Mouse (Mus musculus) ovary, adult 2 months (tissue): ENCODE data around the gene Hint1. TPM values are rescaled to one million over a fixed set of nuclear protein-coding genes. Genes with fewer than 3 reads are reported as not detected.

Source experiments
- polyA plus RNA-seq: library from polyadenylated mRNA; depleted of rRNA; stranded (reverse); fragments of >200 nt; gene quantifications from 2 replicates; pipeline ENCODE4 v1.2.3, GENCODE M21; 2012; rRNA removed

Hint1 gene
- polyA plus RNA-seq, result 362 and 395 TPM in 2 replicates

DNA sequence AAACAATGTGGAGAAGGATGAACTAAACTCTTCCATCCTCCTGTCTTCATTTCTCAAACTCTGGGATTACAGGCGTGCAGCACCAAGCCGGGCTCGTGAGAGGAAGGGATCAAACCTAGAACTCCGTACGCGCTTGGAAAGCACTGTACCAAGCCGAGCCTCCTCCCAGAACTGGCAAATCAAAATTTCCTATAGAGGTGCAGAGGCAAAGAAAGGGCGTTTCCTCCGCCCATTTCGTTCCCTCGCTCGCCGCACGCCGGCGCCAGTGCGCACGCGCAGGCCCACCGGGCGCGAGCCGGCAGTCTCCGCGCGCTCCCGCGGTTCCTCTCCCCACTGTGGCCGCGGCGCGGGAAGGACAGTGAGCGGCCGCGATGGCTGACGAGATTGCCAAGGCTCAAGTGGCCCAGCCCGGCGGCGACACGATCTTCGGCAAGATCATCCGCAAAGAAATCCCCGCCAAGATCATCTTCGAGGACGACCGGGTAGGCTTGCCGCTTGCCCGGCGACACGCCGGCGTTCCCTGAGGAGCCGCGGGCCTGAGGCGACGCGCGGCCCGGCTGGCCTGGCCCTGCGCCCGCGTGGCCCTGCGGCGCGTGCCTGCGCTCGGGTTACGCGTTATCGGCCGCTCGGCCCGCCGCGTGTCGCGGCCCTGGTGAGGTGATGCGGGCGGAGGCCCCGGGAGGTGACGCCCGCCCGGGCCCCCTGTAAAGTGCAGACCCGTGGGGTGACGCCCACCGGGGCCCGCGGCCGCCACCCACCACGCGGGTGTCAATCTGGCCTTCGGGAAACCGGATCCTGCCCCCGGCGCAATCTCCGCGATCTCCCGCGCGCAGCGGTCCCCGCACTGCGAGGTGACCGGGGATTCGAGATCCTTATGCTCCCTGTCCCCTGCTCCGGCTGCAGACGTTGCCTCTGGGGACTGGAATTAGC is at the start of gene Hint1:
Hint1 (plus strand) TSS at position 265 of the 930 bp plus-strand sequence.

DNA sequence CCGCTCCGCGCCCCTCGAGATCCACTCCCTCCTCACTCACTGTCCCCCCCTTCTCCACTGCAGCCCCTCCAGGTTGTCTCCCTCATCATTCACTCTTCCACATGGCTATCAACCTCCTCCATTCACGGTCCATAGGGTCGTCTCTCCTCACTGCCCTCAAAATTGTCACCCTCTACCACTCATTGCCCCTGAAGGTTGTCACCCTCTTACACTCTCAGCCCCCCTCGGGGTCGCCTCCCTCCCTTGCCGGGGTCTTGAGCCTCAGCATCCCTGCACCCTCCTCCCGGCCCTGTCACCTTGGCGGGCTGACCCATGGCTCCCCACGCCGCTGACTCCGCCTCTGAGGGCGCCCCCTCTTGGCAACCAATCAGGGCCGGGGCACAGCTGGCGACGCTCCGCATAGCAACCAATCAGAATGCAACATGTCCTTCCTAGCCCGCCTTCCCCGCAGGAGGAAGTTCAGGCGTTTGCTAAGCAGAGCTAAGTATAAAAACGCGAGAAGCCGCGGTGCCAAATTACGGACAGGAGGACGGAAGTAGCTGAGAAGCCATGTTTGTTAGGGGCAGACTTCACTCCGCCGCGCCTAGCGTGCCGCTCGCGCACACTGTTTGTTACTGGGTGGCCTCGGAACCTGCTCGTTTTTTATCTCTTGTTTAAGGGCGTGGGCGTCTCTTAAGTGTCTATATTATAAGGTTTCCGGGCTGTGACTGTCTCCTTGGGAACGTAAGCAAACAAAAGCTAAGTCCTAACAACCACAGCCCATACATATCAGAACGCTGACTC is 5.7 kb upstream of the Hint1 start, which contains the start of gene Lyrm7:
Lyrm7 (minus strand) TSS at position 661 of the 783 bp plus-strand sequence.

DNA sequence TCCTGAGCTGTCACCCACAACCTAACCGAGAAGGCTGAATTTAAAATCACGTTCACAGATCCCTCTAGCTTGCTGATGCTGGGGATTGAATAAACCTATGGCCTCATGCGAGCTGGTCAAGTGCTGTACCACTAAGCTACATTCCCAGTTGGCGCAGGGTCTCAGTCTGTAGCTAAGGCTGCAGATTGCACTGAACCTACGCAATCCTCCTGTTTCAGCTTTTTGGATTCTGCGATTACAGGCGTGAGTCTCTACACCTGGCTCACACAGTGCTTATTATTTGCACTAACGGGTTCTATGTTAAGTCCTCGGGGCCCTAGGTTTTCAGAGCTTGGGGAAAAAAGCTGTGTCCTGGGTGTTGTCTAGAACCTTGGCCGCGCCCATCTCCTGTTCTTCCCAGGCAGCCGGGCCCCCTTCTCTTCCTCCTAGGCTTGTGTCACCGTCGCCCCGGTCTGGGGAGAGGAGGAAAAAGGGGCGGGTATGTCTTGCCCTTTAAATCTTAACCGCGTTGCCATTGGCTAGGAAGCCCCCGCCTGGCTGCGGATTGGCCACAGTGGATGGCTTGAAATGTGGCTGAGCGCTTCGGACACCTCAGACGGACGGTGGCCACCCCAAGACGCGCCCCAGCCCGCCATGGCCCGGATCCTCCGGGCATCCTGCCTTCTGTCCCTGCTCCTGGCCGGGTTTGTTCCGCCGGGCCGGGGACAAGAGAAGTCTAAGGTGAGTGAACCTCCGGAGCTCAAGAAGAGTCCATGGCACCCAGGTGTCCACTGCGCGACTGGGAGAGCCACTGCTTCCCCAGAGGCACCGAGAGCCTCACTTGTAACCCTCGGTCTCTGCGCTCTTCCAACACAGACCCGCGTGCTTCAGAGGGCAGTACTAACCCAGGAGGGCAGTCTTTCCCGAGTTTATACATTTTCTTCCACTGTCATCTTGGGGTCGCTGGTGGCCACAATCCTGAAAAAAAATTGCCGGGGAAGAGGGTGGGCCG is 36.4 kb downstream of the Hint1 start, which contains the start of gene Gpx3:
Gpx3 (plus strand) TSS at position 121 of the 991 bp plus-strand sequence.

Other genes with a start within 250 kb of the Hint1 start
- 44.3 and 45.1 TPM in 2 replicates for gene Cdc42se2, start 78.7 kb upstream of the Hint1 start, polyA plus RNA-seq
- 0.29 and 0.73 TPM in 2 replicates for gene Lyrm7, start 5.5 kb upstream of the Hint1 start, polyA plus RNA-seq
- gene Gpx3, start 36.1 kb downstream of the Hint1 start, polyA plus RNA-seq, result 259 and 347 TPM in 2 replicates
- 63.2 and 77.1 TPM in 2 replicates for gene Tnip1, start 96.5 kb downstream of the Hint1 start, polyA plus RNA-seq
- gene Anxa6, start 167.1 kb downstream of the Hint1 start, polyA plus RNA-seq, result 183 and 191 TPM in 2 replicates
- gene Ccdc69, start 211.7 kb downstream of the Hint1 start, polyA plus RNA-seq, result 5.4 and 6.0 TPM in 2 replicates
- 311 and 362 TPM in 2 replicates for gene Gm2a, start 231.7 kb downstream of the Hint1 start, polyA plus RNA-seq